Mouse (Mus musculus) T-helper 2 cell (primary cell): ENCODE data around the gene Sowaha.

Experiments used
- in situ Hi-C: fragments of 300-600 bp; cut with MboI, MseI; formaldehyde crosslinking; loops from one replicate; pipeline ENCODE4 v1.15.1; 2025; ENCODE audit warnings: high pct_unique_total_duplicates

Sowaha gene

GRCm38 (mm10) chr11:53472709-53473108, 7.4 kb downstream of the Sowaha start:
- in situ Hi-C loops = no loop called here

GRCm38 (mm10) chr11:53469968-53470695, 9.9 kb downstream of the Sowaha start, which contains the start of gene Gm9837:
Gm9837 (minus strand) TSS chr11:53470479.
- in situ Hi-C loops = loop anchor here (5.0 kb wide), 1 partner anchor 267 kb away; no protein-coding TSS in a partner anchor

GRCm38 (mm10) chr11:53469294-53469967, 10.6 kb downstream of the Sowaha start:
- in situ Hi-C loops = loop anchor here (5.0 kb wide), 1 partner anchor 268 kb away; no protein-coding TSS in a partner anchor

- in situ Hi-C loops = loop anchor here (5.0 kb wide), 1 partner anchor 271 kb away; no protein-coding TSS in a partner anchor
Observed at GRCm38 (mm10) chr11:53466231-53466971, 13.7 kb downstream of the Sowaha start.

GRCm38 (mm10) chr11:53463551-53464424, 16.3 kb downstream of the Sowaha start:
- in situ Hi-C loops = no loop called here

- in situ Hi-C loops = no loop called here
Observed at GRCm38 (mm10) chr11:53461727-53462126, 18.3 kb downstream of the Sowaha start.

GRCm38 (mm10) chr11:53460192-53460591, 19.9 kb downstream of the Sowaha start:
- in situ Hi-C loops = no loop called here

- in situ Hi-C loops = no loop called here
Observed at GRCm38 (mm10) chr11:53458996-53459395, 21.1 kb downstream of the Sowaha start.

GRCm38 (mm10) chr11:53457372-53457954, 22.6 kb downstream of the Sowaha start:
- in situ Hi-C loops = no loop called here

GRCm38 (mm10) chr11:53456474-53457371, 23.4 kb downstream of the Sowaha start, which contains the start of the genes Gm10447 and Shroom1:
Gm10447 (minus strand) TSS chr11:53457110.
Shroom1 (plus strand) TSS chr11:53457205.
- in situ Hi-C loops = no loop called here

- in situ Hi-C loops = no loop called here
Observed at GRCm38 (mm10) chr11:53453031-53453430, 27.0 kb downstream of the Sowaha start.

- in situ Hi-C loops = no loop called here
Observed at GRCm38 (mm10) chr11:53452396-53452795, 27.7 kb downstream of the Sowaha start.

GRCm38 (mm10) chr11:53451361-53451760, 28.7 kb downstream of the Sowaha start:
- in situ Hi-C loops = no loop called here

- in situ Hi-C loops = no loop called here
Observed at GRCm38 (mm10) chr11:53450070-53450705, 29.9 kb downstream of the Sowaha start.

- in situ Hi-C loops = no loop called here
Observed at GRCm38 (mm10) chr11:53448529-53448928, 31.5 kb downstream of the Sowaha start.

- in situ Hi-C loops = no loop called here
Observed at GRCm38 (mm10) chr11:53447996-53448395, 32.1 kb downstream of the Sowaha start.

GRCm38 (mm10) chr11:53446183-53446582, 33.9 kb downstream of the Sowaha start:
- in situ Hi-C loops = no loop called here

GRCm38 (mm10) chr11:53445562-53445961, 34.5 kb downstream of the Sowaha start:
- in situ Hi-C loops = no loop called here

GRCm38 (mm10) chr11:53443861-53444260, 36.2 kb downstream of the Sowaha start:
- in situ Hi-C loops = no loop called here
